Mouse (Mus musculus) regulatory T cell (primary cell): ENCODE measurements around the gene Gm45213.

Source experiments
- in situ Hi-C: fragments of 300-600 bp; cut with MboI, MseI; formaldehyde crosslinking; loops from one replicate; pipeline ENCODE4 v1.15.1; 2025; ENCODE audit warnings: high pct_unique_total_duplicates

The Gm45213 gene

GRCm38 (mm10) chr7:66105771-66106170 is 62.4 kb downstream of the Gm45213 start:
- in situ Hi-C loops, result loop anchor here (5.0 kb wide), 1 partner anchor 82 kb away; no protein-coding TSS in a partner anchor

GRCm38 (mm10) chr7:66106581-66107056 is 63.2 kb downstream of the Gm45213 start:
- in situ Hi-C loops, result loop anchor here (5.0 kb wide), 1 partner anchor 81 kb away; no protein-coding TSS in a partner anchor

GRCm38 (mm10) chr7:66107206-66107605 is 63.8 kb downstream of the Gm45213 start:
- in situ Hi-C loops, result loop anchor here (5.0 kb wide), 1 partner anchor 80 kb away; no protein-coding TSS in a partner anchor

GRCm38 (mm10) chr7:66107930-66108329 is 64.5 kb downstream of the Gm45213 start:
- in situ Hi-C loops, result loop anchor here (5.0 kb wide), 1 partner anchor 79 kb away; no protein-coding TSS in a partner anchor

- in situ Hi-C loops, result loop anchor here (5.0 kb wide), 1 partner anchor 78 kb away; no protein-coding TSS in a partner anchor
These were observed 65.8 kb downstream of the Gm45213 start, which contains the start of gene Chsy1 for GRCm38 (mm10) chr7:66108961-66109854. Chsy1 (plus strand) TSS chr7:66109515.

GRCm38 (mm10) chr7:66109855-66110635 is 66.6 kb downstream of the Gm45213 start:
- in situ Hi-C loops, result loop anchor here (5.0 kb wide), 1 partner anchor 77 kb away; no protein-coding TSS in a partner anchor

- in situ Hi-C loops, result no loop called here
These were observed 67.3 kb downstream of the Gm45213 start for GRCm38 (mm10) chr7:66110636-66111112.

- in situ Hi-C loops, result no loop called here
These were observed 67.8 kb downstream of the Gm45213 start for GRCm38 (mm10) chr7:66111211-66111610.
